Mouse (Mus musculus): Measurements from ENCODE around the gene Ms4a4d. TPM values are rescaled to one million over a fixed set of nuclear protein-coding genes. Genes with fewer than 3 reads are reported as not detected.
"Not testable (repeated sequence)": the region's sequence is repeated elsewhere in the genome, so short reads cannot be mapped to it uniquely, and the experiment has no call there.

Gene Ms4a4d
- 2.5 and 2.8 TPM in 2 replicates for polyA plus RNA-seq (2012; rRNA removed)

GRCm38 (mm10) chr19:11536593-11536992, at the start of gene Ms4a4d:
Gene Ms4a4d, plus strand, starts transcription at chr19:11536801.
- Histone ChIP-seq H3K4me1 (ENCODE audit: control insufficient read depth, insufficient read depth, low read length) (no peaks in the 10 kb centered on the region), H3K27ac (ENCODE audit: insufficient read depth, low read depth, low read length) (no peak within 1 kb of the TSS), H3K4me3 (ENCODE audit: insufficient read depth, low read depth, low read length) (no peak within 1 kb of the TSS), H3K27me3 (replicated peaks; ENCODE audit: control insufficient read depth, insufficient read depth, low read length) (no peaks in the 10 kb centered on the region), H3K36me3 (ENCODE audit: control insufficient read depth, insufficient read depth, low read length) (no peaks in the 10 kb centered on the region)
- 16% methylated on average over 7 of the region's 7 CpGs for WGBS
- DNase-seq = no peak
- TF ChIP-seq POLR2A (IDR thresholded peaks at IDR 0.05; ENCODE audit: low read depth, low read length) (no peak), CTCF (conservative IDR thresholded peaks at IDR 0.05; ENCODE audit: insufficient read depth, insufficient read length, low read depth, low read length) (no peak)

GRCm38 (mm10) chr19:11491406-11492189, 45.0 kb upstream of the Ms4a4d start:
- H3K4me3 ChIP-seq (ENCODE audit: insufficient read depth, low read depth, low read length) = no peak overlapping the region
- no peak for DNase-seq
- H3K36me3 ChIP-seq (ENCODE audit: control insufficient read depth, insufficient read depth, low read length) = no peaks in the 10 kb centered on the region
- H3K27me3 ChIP-seq (replicated peaks; ENCODE audit: control insufficient read depth, insufficient read depth, low read length) = no peaks in the 10 kb centered on the region
- H3K4me1 ChIP-seq (ENCODE audit: control insufficient read depth, insufficient read depth, low read length) = no peaks in the 10 kb centered on the region
- WGBS = 38% methylated on average over 4 of the region's 4 CpGs
- TF ChIP-seq POLR2A (IDR thresholded peaks at IDR 0.05; ENCODE audit: low read depth, low read length) = no peak
- no peak overlapping the region for H3K27ac ChIP-seq (ENCODE audit: insufficient read depth, low read depth, low read length)

- Histone ChIP-seq H3K27me3 (replicated peaks; ENCODE audit: control insufficient read depth, insufficient read depth, low read length) (no peaks in the 10 kb centered on the region), H3K36me3 (ENCODE audit: control insufficient read depth, insufficient read depth, low read length) (no peaks in the 10 kb centered on the region), H3K4me3 (ENCODE audit: insufficient read depth, low read depth, low read length) (no peak overlapping the region), H3K27ac (ENCODE audit: insufficient read depth, low read depth, low read length) (no peak overlapping the region), H3K4me1 (ENCODE audit: control insufficient read depth, insufficient read depth, low read length) (no peaks in the 10 kb centered on the region)
- DNase-seq = no peak
- 85% methylated on average over 1 of the region's 1 CpGs for WGBS
- no peak for TF ChIP-seq CTCF (conservative IDR thresholded peaks at IDR 0.05; ENCODE audit: insufficient read depth, insufficient read length, low read depth, low read length)
- TF ChIP-seq POLR2A (IDR thresholded peaks at IDR 0.05; ENCODE audit: low read depth, low read length) = no peak
Observed at GRCm38 (mm10) chr19:11492671-11493070, 43.9 kb upstream of the Ms4a4d start.

GRCm38 (mm10) chr19:11494519-11494918, 42.1 kb upstream of the Ms4a4d start:
- TF ChIP-seq POLR2A (IDR thresholded peaks at IDR 0.05; ENCODE audit: low read depth, low read length) = no peak
- no peak for TF ChIP-seq CTCF (conservative IDR thresholded peaks at IDR 0.05; ENCODE audit: insufficient read depth, insufficient read length, low read depth, low read length)
- Histone ChIP-seq H3K4me1 (ENCODE audit: control insufficient read depth, insufficient read depth, low read length) (no peaks in the 10 kb centered on the region), H3K27me3 (replicated peaks; ENCODE audit: control insufficient read depth, insufficient read depth, low read length) (no peaks in the 10 kb centered on the region), H3K27ac (ENCODE audit: insufficient read depth, low read depth, low read length) (no peak overlapping the region), H3K4me3 (ENCODE audit: insufficient read depth, low read depth, low read length) (no peak overlapping the region), H3K36me3 (ENCODE audit: control insufficient read depth, insufficient read depth, low read length) (no peaks in the 10 kb centered on the region)
- no peak for DNase-seq
- 83% methylated on average over 3 of the region's 3 CpGs for WGBS

GRCm38 (mm10) chr19:11496361-11496760, 40.2 kb upstream of the Ms4a4d start:
- H3K4me1 ChIP-seq (ENCODE audit: control insufficient read depth, insufficient read depth, low read length) = no peaks in the 10 kb centered on the region
- 79% methylated on average over 6 of the region's 6 CpGs for WGBS
- H3K36me3 ChIP-seq (ENCODE audit: control insufficient read depth, insufficient read depth, low read length) = no peaks in the 10 kb centered on the region
- H3K27ac ChIP-seq (ENCODE audit: insufficient read depth, low read depth, low read length) = no peak overlapping the region
- no peak overlapping the region for H3K4me3 ChIP-seq (ENCODE audit: insufficient read depth, low read depth, low read length)
- TF ChIP-seq CTCF (conservative IDR thresholded peaks at IDR 0.05; ENCODE audit: insufficient read depth, insufficient read length, low read depth, low read length) (no peak), POLR2A (IDR thresholded peaks at IDR 0.05; ENCODE audit: low read depth, low read length) (no peak)
- H3K27me3 ChIP-seq (replicated peaks; ENCODE audit: control insufficient read depth, insufficient read depth, low read length) = no peaks in the 10 kb centered on the region
- no peak for DNase-seq

- not testable (repeated sequence) for H3K36me3 ChIP-seq (ENCODE audit: control insufficient read depth, insufficient read depth, low read length); H3K4me3 ChIP-seq (ENCODE audit: insufficient read depth, low read depth, low read length); H3K27ac ChIP-seq (ENCODE audit: insufficient read depth, low read depth, low read length); DNase-seq; H3K27me3 ChIP-seq (replicated peaks; ENCODE audit: control insufficient read depth, insufficient read depth, low read length); H3K4me1 ChIP-seq (ENCODE audit: control insufficient read depth, insufficient read depth, low read length)
- 64% methylated on average over 1 of the region's 1 CpGs for WGBS
Observed at GRCm38 (mm10) chr19:11497300-11497699, 39.3 kb upstream of the Ms4a4d start.

- Histone ChIP-seq H3K27ac (ENCODE audit: insufficient read depth, low read depth, low read length) (no peak overlapping the region), H3K4me3 (ENCODE audit: insufficient read depth, low read depth, low read length) (no peak overlapping the region), H3K4me1 (ENCODE audit: control insufficient read depth, insufficient read depth, low read length) (no peaks in the 10 kb centered on the region), H3K27me3 (replicated peaks; ENCODE audit: control insufficient read depth, insufficient read depth, low read length) (no peaks in the 10 kb centered on the region), H3K36me3 (ENCODE audit: control insufficient read depth, insufficient read depth, low read length) (no peaks in the 10 kb centered on the region)
- 94% methylated on average over 1 of the region's 1 CpGs for WGBS
- no peak for DNase-seq
- no peak for TF ChIP-seq CTCF (conservative IDR thresholded peaks at IDR 0.05; ENCODE audit: insufficient read depth, insufficient read length, low read depth, low read length)
- TF ChIP-seq POLR2A (IDR thresholded peaks at IDR 0.05; ENCODE audit: low read depth, low read length) = no peak
Observed at GRCm38 (mm10) chr19:11500796-11501195, 35.8 kb upstream of the Ms4a4d start.
